Mouse (Mus musculus) kidney, postnatal 4 days (tissue): ENCODE measurements around the gene Rbms1.
A peak's percentile ranks its signal among the peaks of the same experiment; 100 is the strongest.

Source experiments
- DNase-seq, 2 experiments: peaks; one replicate each; pipeline ENCODE4 v3.0.0; 2021; ENCODE audit warnings: mixed read lengths in 2 of 2

Rbms1 gene

DNA sequence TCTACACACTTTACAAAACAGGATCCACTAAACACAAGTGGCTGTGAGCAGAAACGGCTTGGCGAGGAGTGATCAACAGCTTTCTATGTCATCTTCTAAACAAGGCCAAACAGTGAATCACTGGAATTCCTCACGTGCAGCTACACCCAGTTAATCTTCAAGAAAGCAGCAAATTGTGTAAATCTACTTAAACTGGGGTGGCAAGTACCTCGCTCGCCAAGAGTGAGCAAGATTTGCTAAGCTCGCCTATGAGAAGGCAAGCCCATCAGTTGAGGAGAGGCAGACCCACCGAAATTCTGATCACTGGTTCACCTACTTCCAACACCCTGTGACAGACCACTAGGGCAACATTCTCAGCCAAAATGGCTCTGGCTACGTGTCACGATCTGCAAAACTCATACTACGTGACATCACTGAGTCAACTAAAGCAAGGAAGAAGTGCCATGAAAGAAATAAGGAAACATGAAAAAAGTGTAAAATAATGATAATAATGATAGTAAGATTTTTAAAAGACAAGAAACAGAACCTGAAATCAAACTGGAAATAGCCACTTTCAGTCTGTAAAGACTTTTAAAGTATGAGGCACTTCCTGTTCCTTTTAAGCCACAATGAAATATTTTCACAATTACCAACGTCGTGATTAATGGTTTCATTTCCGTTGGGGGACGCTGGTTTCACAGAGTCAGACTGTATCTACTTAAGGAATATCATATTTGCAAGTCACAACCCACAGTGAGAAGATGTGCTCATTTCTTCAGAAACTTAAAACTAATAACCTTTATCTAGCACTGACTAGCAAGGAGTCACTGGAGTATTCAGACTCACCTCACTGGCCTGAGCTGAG, 85.2 kb downstream of the Rbms1 start:
- DNase-seq: no peak

DNA sequence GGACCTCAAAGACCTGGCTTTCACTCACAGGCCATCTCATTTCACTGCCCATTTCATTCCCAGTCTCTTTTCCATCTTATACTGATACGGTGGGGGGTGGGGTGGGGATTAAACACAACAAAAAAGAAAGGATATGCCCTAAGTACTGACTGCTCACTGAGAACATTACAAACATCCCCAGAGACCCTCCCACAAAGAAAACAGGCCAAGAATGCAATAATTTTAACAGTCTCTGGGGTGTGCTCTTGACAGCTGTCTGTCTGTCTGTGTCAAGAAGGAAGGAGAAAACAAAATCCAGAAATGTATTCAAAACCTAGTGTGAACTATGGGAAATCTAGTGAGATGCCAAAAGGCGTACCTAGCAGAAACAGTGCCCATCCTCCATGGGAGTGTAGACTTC, 86.1 kb downstream of the Rbms1 start:
- no peak for DNase-seq

DNA sequence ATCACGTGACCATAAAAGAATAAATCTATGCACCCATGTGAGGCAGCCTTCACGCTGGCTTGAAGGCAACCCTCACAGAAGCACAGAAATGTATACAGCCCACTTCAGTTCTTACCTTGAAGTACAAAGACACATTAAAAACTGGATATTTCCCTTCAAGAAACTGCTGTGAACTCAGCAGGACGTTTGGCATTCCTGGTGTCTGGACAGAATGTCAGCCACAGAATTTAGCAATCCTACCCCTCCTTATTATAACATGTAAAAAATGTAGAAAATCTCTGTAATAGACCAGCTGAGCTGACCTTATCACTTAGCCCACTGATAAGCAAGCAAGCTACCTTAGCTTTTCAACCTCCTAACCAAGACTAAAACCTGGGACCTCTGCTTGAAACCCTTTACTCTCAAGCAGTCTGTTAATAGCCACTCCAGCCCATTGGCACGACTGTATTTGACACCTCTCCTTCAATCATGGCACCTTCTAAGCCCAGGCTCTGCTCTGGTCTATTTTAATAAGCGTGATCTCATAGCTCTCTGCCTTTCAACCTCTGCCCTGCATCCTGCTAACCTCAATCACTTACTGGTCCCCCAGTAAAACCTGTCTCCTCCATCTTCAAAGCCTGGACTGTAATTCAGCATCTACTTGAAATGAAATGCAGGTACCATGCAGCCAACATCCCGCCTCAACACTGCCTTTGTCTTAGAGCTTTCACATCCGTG, 90.7 kb downstream of the Rbms1 start:
- DNase-seq: no peak

DNA sequence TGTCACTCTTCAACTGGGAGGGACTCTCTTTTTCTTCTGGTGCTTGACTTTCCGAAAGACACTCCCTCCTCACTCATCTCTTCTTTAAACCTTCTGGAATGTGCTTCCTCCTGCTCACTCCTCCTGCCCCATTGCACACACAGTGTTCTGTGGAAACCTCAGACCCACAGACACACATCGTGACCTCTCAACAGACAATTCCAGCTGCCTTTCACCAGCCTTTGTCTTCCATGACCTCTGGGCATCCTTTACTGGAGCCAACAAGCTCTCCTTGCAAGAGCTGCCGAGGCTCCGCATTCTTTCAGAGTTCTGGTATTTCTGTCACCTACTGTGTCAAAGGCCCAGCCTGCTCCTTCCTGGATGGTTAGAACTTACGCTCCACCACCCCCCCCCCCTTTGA, 92.0 kb downstream of the Rbms1 start:
- no peak for DNase-seq

DNA sequence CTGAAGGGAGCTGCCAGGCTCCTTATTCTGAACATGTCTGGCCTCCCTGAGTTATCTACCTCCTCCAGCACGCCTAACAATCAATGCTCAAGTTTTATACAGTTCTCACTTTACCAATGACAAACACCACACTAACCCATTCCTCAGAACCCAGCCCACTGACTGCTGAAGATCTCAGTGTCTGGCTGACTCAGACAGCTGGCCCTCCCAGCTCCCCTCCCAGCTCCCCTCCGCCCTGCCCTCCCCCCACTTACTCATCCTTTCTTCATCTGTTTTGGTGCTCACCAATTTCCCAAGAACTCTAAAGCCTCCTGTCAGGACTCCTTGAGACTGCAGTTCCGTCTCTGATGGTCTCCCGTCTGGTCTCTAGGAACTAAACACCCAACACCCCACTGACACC, 92.5 kb downstream of the Rbms1 start:
- DNase-seq: no peak

DNA sequence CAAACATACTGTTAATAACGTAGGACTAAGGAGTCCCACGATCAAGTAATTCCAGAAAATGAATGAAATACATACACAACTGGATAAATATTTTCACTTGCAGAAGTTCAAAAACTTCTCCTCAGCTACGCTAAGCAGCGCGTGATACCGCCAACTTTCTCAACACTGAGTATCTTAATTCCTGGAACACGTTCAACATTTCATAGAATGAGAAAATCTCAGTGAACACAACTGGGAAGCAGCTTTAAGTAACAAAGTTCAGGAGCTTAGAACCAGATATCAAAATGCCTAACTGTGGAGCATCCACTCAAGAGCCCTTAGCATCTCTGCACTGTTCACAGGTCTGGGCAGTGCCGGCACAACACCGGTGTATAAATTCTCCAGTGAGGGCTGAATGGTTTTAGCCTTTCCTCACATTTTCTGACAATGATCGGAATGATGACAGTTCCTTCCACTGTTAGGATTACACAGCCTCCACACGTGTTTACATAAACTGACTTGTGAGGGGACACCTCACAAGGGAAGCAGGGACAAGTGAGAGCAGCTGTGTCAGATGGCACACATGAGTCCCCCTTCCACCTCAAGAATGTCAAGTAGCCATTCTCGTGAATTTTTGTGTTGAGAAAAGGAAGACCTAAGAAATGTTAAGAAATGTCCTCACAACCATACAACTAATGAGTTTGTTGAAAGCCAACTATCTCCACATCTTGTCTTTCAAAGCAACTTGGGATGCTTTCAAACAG, 93.8 kb downstream of the Rbms1 start:
- DNase-seq: no peak

DNA sequence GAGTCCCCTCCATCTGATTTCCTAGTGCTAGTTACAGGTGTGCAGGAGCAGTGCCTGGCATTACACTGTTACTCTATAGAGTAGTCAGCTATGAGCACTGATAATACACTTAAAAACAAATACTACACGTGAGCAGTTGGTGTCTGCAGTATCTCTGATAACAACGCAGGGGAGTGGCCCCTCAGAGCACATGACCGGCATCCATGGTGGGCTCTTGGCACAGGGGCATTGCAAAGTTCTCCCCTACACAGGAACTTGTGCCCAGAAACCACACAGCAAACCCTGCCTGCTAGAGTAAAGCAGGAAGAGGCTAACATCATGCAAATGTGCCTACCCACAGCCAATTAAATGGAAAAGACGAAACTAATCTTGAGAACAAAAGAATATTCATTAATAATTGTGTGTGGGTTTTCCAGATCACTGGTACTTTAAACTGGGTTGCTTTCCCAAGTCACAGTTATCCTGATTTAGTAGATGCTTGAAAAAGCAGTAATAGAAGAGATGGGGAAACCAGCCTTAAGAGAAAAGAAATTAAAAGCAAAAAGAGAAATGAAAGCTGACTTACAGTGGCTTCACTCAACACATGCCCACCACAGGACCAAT, 94.8 kb downstream of the Rbms1 start:
- DNase-seq: no peak

DNA sequence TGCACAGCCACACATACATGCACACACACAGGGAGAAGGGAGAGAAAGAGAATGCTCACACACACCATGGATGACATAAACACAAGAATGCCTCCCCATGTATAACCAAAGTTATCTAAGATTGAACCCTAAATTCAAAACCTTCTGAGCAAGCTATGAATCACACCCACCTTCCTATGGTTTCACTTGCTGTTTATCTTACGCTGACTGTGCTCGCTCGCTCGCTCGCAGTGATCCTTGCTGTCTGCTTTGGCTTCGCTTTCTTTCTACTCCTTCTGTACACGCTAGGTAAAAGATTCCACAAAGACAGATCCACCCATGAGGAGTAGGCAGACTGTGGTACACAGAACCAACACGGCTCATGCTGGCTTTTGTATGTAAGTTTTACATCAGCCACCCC, 95.7 kb downstream of the Rbms1 start:
- DNase-seq: no peak

DNA sequence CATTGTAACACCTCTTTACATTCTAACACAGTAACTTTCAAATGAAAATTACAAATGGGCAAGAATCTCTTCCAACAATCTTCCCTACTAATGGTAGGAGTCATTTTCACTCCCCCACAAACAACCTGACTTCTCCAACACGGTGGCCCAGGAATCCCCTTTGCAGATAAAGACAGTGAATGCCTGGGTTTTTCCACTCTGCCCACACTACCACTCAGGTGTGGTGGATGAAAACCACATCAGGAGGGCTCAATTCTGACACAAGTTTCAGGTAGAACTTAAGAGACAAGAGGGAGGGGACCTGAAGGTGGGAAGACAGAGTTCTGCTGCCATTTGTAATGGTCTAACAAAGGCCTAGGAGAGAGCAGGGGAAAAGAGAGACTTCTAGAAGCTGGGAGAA, 97.1 kb downstream of the Rbms1 start:
- no peak for DNase-seq

DNA sequence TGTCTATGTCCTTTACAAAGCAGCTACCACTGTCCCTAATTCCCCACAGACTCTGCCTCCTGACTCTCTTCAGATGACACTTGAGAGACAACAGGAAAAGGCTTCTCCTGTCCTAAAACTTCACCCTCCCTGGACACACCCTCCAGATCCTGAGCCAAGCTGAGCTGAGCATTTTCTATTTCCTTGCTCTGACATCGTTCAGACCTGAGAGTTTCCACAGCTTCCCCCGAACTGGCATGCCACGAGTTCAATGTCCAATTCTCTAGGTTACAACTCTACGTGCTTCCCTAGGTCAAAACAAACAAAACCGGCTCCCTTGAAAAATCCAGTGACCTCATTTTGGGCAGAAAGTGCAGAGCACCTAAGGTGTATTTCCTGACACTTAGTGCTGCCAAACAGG, 98.0 kb downstream of the Rbms1 start:
- no peak for DNase-seq

- no peak for DNase-seq
These were observed 98.7 kb downstream of the Rbms1 start for GRCm38 (mm10) chr2:60864256-60864795.

- no peak for DNase-seq
These were observed 99.2 kb downstream of the Rbms1 start for GRCm38 (mm10) chr2:60863827-60864226.

- no peak for DNase-seq
These were observed 99.9 kb downstream of the Rbms1 start for GRCm38 (mm10) chr2:60862913-60863711.

DNA sequence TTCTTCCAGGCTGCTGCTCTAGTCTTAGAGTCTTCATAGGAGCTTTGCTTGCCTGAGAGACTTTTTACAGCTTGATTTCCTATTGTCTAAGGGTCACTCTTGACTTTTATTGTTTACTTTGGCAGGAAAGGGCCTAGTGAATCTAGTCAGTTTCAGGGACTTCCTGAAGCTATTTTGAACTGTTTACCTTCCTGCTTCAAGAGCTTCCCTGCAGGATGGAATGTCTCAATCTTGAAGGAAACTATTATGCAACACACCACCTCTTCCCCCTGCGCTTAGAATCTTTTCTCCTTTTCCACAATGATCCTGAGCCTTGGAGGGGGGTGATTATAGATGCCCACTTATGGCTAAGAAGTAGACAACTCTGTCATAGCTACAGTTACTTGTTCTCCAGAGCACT, 104.9 kb downstream of the Rbms1 start:
- DNase-seq: no peak

DNA sequence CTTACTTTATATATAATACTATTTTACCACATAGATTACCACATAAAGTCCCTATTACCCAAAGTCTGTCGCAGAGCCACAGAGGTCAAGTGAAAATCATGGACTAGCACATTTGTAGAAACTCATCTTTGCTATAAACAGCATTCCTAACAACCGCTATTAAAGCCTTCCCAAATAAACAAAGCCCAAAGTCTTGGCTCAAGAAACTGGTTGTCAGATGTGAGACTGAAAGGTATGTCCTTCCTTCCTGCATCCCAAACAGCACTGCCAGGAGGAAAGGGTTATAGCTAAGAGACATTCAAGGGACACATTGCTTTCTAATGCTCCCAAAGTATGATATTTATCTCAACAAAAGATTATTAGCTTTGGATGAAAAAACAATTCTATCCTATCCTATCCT, 106.9 kb downstream of the Rbms1 start:
- no peak for DNase-seq

- peak in 1 of 2 experiments; percentile 47 for DNase-seq
These were observed 108.0 kb downstream of the Rbms1 start for GRCm38 (mm10) chr2:60855006-60855405.

DNA sequence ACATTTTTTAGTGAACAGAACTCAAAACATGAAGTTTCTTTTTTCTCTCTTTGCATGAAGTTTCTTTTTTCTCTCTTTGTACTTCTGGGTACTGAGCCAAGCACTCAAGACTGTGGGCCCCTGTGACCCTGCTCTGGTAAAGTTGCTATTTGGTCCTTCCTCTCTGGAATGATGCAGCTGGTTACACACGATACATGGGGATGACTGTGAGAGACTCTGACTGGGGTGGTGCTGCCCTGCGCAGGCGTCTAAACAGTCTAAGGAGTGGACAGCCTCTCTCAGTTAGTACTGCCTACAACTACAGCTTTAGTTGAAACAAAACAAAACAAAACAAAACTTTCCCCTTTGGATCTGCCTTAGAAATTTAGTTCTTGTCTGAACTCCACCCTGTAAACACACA, 111.1 kb downstream of the Rbms1 start:
- no peak for DNase-seq

DNA sequence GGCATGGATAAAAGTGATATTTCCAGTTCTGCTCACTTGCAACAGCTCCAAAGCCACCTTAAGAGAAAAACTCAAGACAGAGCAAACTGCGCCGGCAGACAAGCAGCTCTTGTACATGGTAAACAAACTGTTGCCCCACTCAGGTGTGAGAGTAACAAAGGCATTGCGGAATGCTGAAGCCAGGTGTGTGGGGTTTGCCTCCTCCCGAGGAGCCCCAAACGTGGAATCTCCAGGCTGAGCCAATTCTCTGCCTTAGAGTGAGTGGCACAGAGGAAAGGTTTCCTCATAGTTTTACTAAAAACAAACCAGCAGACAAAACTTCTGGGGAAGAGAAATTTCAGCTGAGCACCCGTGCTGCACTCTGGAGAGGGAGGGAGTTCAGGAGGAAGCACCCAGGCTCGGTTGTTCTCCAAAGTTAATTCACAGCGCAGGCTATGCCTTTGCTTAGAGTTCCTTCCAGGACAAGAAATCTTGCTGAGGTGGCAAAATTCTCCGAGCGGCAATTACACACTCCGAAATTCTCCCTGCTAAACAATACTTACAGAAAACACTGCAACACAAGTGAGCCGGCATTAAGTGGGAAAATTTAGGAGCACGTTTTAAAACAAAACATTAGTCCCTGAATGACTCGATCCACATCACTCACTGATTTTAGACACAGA, 111.8 kb downstream of the Rbms1 start:
- no peak for DNase-seq

- no peak for DNase-seq
These were observed 114.5 kb downstream of the Rbms1 start for GRCm38 (mm10) chr2:60848478-60848877.

- no peak for DNase-seq
These were observed 115.0 kb downstream of the Rbms1 start for GRCm38 (mm10) chr2:60847984-60848383.

- DNase-seq: no peak
These were observed 117.6 kb downstream of the Rbms1 start for GRCm38 (mm10) chr2:60845316-60845894.
